Mouse (Mus musculus) kidney, adult 2 months (tissue): ENCODE data around the gene Gm17455.

ENCODE experiments used
- CTCF ChIP-seq: fragments of 200-500 bp; conservative IDR thresholded peaks from 2 replicates; pipeline ENCODE4 v1.5.1; 2011; ENCODE audit warnings: low read depth, mild to moderate bottlenecking, control low read depth, low read length, moderate library complexity, mixed read lengths; ENCODE audit not compliant: insufficient read depth, insufficient read length
- POLR2A ChIP-seq: fragments of 200-500 bp; IDR thresholded peaks from one replicate; pipeline ENCODE4 v1.6.1; 2011; ENCODE audit warnings: low read depth, low read length, control low read depth

DNA sequence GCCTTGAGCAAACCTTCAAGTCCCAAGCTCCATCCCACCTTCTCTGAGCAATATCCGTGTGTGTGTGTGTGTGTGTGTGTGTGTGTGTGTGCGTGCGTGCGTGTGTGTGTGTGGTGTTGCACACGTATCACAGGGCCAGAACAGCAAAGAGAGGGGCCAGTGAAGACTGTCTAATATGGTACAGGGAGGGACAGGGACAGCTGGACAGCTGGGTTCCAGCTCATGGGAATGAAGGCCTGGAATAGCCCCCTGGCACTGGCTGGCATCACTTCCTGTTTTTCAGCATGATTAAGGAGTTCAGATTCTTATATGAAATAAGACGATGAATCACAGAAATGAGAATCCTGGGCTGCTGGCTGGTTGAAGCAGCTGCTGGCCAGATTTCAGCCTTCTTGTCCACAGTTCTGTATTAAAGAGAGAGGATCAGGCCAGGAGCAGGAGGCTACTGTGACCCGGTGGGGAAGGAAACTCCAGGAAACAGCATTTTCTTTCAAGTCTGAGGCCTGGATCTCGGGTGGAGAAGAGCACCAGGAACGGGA is 20.0 kb upstream of the Gm17455 start:
- TF ChIP-seq CTCF (no peak), POLR2A (no peak)
